Mouse (Mus musculus): ENCODE data around the gene Ksr1.

Ksr1 gene

GRCm38 (mm10) chr11:79125775-79126174 is 20.4 kb downstream of the Ksr1 start:
- DNase-seq (ENCODE audit: low spot score) = no peak

- DNase-seq (ENCODE audit: low spot score) = no peak
These were observed 23.7 kb downstream of the Ksr1 start for GRCm38 (mm10) chr11:79122556-79122955.

GRCm38 (mm10) chr11:79120087-79120486 is 26.1 kb downstream of the Ksr1 start:
- DNase-seq (ENCODE audit: low spot score) = no peak

- no peak for DNase-seq (ENCODE audit: low spot score)
These were observed 27.3 kb downstream of the Ksr1 start for GRCm38 (mm10) chr11:79118918-79119377.

GRCm38 (mm10) chr11:79116665-79117064 is 29.5 kb downstream of the Ksr1 start:
- no peak for DNase-seq (ENCODE audit: low spot score)

- DNase-seq (ENCODE audit: low spot score) = no peak
These were observed 30.5 kb downstream of the Ksr1 start for GRCm38 (mm10) chr11:79115659-79116058.

GRCm38 (mm10) chr11:79114061-79114460 is 32.1 kb downstream of the Ksr1 start:
- DNase-seq (ENCODE audit: low spot score) = no peak

- no peak for DNase-seq (ENCODE audit: low spot score)
These were observed 32.8 kb downstream of the Ksr1 start for GRCm38 (mm10) chr11:79113397-79113796.

GRCm38 (mm10) chr11:79112559-79113302 is 33.5 kb downstream of the Ksr1 start:
- no peak for DNase-seq (ENCODE audit: low spot score)

- no peak for DNase-seq (ENCODE audit: low spot score)
These were observed 34.2 kb downstream of the Ksr1 start for GRCm38 (mm10) chr11:79111864-79112558.

- DNase-seq (ENCODE audit: low spot score) = no peak
These were observed 35.8 kb downstream of the Ksr1 start for GRCm38 (mm10) chr11:79110446-79110845.

GRCm38 (mm10) chr11:79107934-79108333 is 38.3 kb downstream of the Ksr1 start:
- no peak for DNase-seq (ENCODE audit: low spot score)

- DNase-seq (ENCODE audit: low spot score) = no peak
These were observed 41.2 kb downstream of the Ksr1 start for GRCm38 (mm10) chr11:79104998-79105397.

- no peak for DNase-seq (ENCODE audit: low spot score)
These were observed 41.7 kb downstream of the Ksr1 start for GRCm38 (mm10) chr11:79104538-79104937.

- no peak for DNase-seq (ENCODE audit: low spot score)
These were observed 42.1 kb downstream of the Ksr1 start for GRCm38 (mm10) chr11:79104096-79104495.

- no peak for DNase-seq (ENCODE audit: low spot score)
These were observed 42.7 kb downstream of the Ksr1 start for GRCm38 (mm10) chr11:79103461-79103869.

GRCm38 (mm10) chr11:79102280-79102679 is 43.9 kb downstream of the Ksr1 start:
- no peak for DNase-seq (ENCODE audit: low spot score)

GRCm38 (mm10) chr11:79101568-79101967 is 44.6 kb downstream of the Ksr1 start:
- DNase-seq (ENCODE audit: low spot score) = no peak

- no peak for DNase-seq (ENCODE audit: low spot score)
These were observed 47.2 kb downstream of the Ksr1 start for GRCm38 (mm10) chr11:79099032-79099431.

GRCm38 (mm10) chr11:79097736-79098135 is 48.5 kb downstream of the Ksr1 start:
- DNase-seq (ENCODE audit: low spot score) = no peak

GRCm38 (mm10) chr11:79096673-79097072 is 49.5 kb downstream of the Ksr1 start:
- no peak for DNase-seq (ENCODE audit: low spot score)

GRCm38 (mm10) chr11:79095713-79096112 is 50.5 kb downstream of the Ksr1 start:
- no peak for DNase-seq (ENCODE audit: low spot score)

GRCm38 (mm10) chr11:79094727-79095126 is 51.5 kb downstream of the Ksr1 start:
- no peak for DNase-seq (ENCODE audit: low spot score)
